Mouse (Mus musculus): ENCODE data around the gene Rapgef3.

Rapgef3 gene

GRCm38 (mm10) chr15:97793386-97794153 lies 25.8 kb upstream of the Rapgef3 start:
- DNase-seq (ENCODE audit: low read depth, low spot score): no peak

GRCm38 (mm10) chr15:97791126-97791700 lies 23.4 kb upstream of the Rapgef3 start:
- DNase-seq (ENCODE audit: low read depth, low spot score): no peak

- peak; percentile 64 for DNase-seq (ENCODE audit: low read depth, low spot score)
Observed at GRCm38 (mm10) chr15:97789761-97790505, 22.2 kb upstream of the Rapgef3 start.

- no peak for DNase-seq (ENCODE audit: low read depth, low spot score)
Observed at GRCm38 (mm10) chr15:97788821-97789220, 21.0 kb upstream of the Rapgef3 start.

- no peak for DNase-seq (ENCODE audit: low read depth, low spot score)
Observed at GRCm38 (mm10) chr15:97787799-97788667, 20.3 kb upstream of the Rapgef3 start.

- no peak for DNase-seq (ENCODE audit: low read depth, low spot score)
Observed at GRCm38 (mm10) chr15:97787148-97787798, 19.5 kb upstream of the Rapgef3 start.

GRCm38 (mm10) chr15:97786412-97787112 lies 18.8 kb upstream of the Rapgef3 start:
- peak; percentile 35 for DNase-seq (ENCODE audit: low read depth, low spot score)

- DNase-seq (ENCODE audit: low read depth, low spot score): no peak
Observed at GRCm38 (mm10) chr15:97785731-97786411, 18.1 kb upstream of the Rapgef3 start.

- DNase-seq (ENCODE audit: low read depth, low spot score): no peak
Observed at GRCm38 (mm10) chr15:97784561-97785161, 16.9 kb upstream of the Rapgef3 start.

GRCm38 (mm10) chr15:97784092-97784559 lies 16.4 kb upstream of the Rapgef3 start:
- peak; percentile 93 for DNase-seq (ENCODE audit: low read depth, low spot score)

- DNase-seq (ENCODE audit: low read depth, low spot score): peak; percentile 72
Observed at GRCm38 (mm10) chr15:97782749-97783105, 15.0 kb upstream of the Rapgef3 start.

GRCm38 (mm10) chr15:97781961-97782748 lies 14.4 kb upstream of the Rapgef3 start:
- DNase-seq (ENCODE audit: low read depth, low spot score): no peak

GRCm38 (mm10) chr15:97780611-97781031 lies 12.8 kb upstream of the Rapgef3 start:
- peak; percentile 72 for DNase-seq (ENCODE audit: low read depth, low spot score)

GRCm38 (mm10) chr15:97779576-97779975 lies 11.8 kb upstream of the Rapgef3 start:
- DNase-seq (ENCODE audit: low read depth, low spot score): no peak

GRCm38 (mm10) chr15:97778311-97779098 lies 10.7 kb upstream of the Rapgef3 start, which contains the start of gene Slc48a1:
Gene Slc48a1, plus strand, starts transcription at chr15:97778520.
- DNase-seq (ENCODE audit: low read depth, low spot score): no peak

GRCm38 (mm10) chr15:97776919-97777318 lies 9.1 kb upstream of the Rapgef3 start:
- no peak for DNase-seq (ENCODE audit: low read depth, low spot score)

- DNase-seq (ENCODE audit: low read depth, low spot score): peak; percentile 52
Observed at GRCm38 (mm10) chr15:97776514-97776913, 8.7 kb upstream of the Rapgef3 start.

GRCm38 (mm10) chr15:97773961-97774370 lies 6.2 kb upstream of the Rapgef3 start:
- no peak for DNase-seq (ENCODE audit: low read depth, low spot score)

All from CD4-positive helper T cell, adult 2 months (primary cell).